Mouse (Mus musculus): ENCODE data around the gene Gm2056. TPM values are rescaled to one million over a fixed set of nuclear protein-coding genes. Genes with fewer than 3 reads are reported as not detected.
"Not testable (repeated sequence)": the region's sequence is repeated elsewhere in the genome, so short reads cannot be mapped to it uniquely, and the experiment has no call there.

The Gm2056 gene
- polyA plus RNA-seq (2015; fragmentation: Nextera tagmentation; extraction: Ambion mirVana), result not detected in 2 replicates

GRCm38 (mm10) chr12:88026704-88027103, at the start of gene Gm2056:
Gm2056 (plus strand) TSS chr12:88027004.
- H3K4me3 ChIP-seq (replicated peaks); H3K9ac ChIP-seq; ATAC-seq (ENCODE audit: insufficient number of reproducible peaks, low FRiP score, low TSS enrichment, low read depth); H3K27me3 ChIP-seq; H3K4me2 ChIP-seq (replicated peaks); H3K4me1 ChIP-seq; H3K36me3 ChIP-seq; H3K27ac ChIP-seq (replicated peaks); H3K9me3 ChIP-seq (replicated peaks): not testable (repeated sequence)
- WGBS, result 75% methylated on average over 1 of the region's 1 CpGs

- not testable (repeated sequence) for H3K27ac ChIP-seq (replicated peaks); H3K36me3 ChIP-seq; ATAC-seq (ENCODE audit: insufficient number of reproducible peaks, low FRiP score, low TSS enrichment, low read depth); H3K4me2 ChIP-seq (replicated peaks); H3K4me3 ChIP-seq (replicated peaks); H3K4me1 ChIP-seq; H3K9ac ChIP-seq; H3K9me3 ChIP-seq (replicated peaks); H3K27me3 ChIP-seq
These were observed 42.8 kb upstream of the Gm2056 start for GRCm38 (mm10) chr12:87984000-87984399.

- WGBS, result 62% methylated on average over 3 of the region's 3 CpGs
- H3K9ac ChIP-seq; H3K36me3 ChIP-seq; H3K27me3 ChIP-seq; H3K4me2 ChIP-seq (replicated peaks); H3K4me1 ChIP-seq; ATAC-seq (ENCODE audit: insufficient number of reproducible peaks, low FRiP score, low TSS enrichment, low read depth); H3K9me3 ChIP-seq (replicated peaks); H3K27ac ChIP-seq (replicated peaks); H3K4me3 ChIP-seq (replicated peaks): not testable (repeated sequence)
These were observed 22.7 kb upstream of the Gm2056 start for GRCm38 (mm10) chr12:88004118-88004517.

GRCm38 (mm10) chr12:88011548-88011947, 15.3 kb upstream of the Gm2056 start, which contains the start of gene Gm2075:
Gm2075 (plus strand) TSS chr12:88011848.
- not testable (repeated sequence) for H3K4me1 ChIP-seq; H3K4me2 ChIP-seq (replicated peaks); H3K9ac ChIP-seq; H3K4me3 ChIP-seq (replicated peaks); H3K27me3 ChIP-seq; H3K27ac ChIP-seq (replicated peaks); ATAC-seq (ENCODE audit: insufficient number of reproducible peaks, low FRiP score, low TSS enrichment, low read depth); H3K36me3 ChIP-seq; H3K9me3 ChIP-seq (replicated peaks)
- no CpG with 5 or more reads among the region's 1 CpGs for WGBS

- H3K36me3 ChIP-seq; H3K4me3 ChIP-seq (replicated peaks); H3K9me3 ChIP-seq (replicated peaks); H3K4me2 ChIP-seq (replicated peaks); H3K27ac ChIP-seq (replicated peaks); H3K4me1 ChIP-seq; ATAC-seq (ENCODE audit: insufficient number of reproducible peaks, low FRiP score, low TSS enrichment, low read depth); H3K9ac ChIP-seq; H3K27me3 ChIP-seq: not testable (repeated sequence)
- WGBS, result 69% methylated on average over 2 of the region's 2 CpGs
These were observed 8.1 kb upstream of the Gm2056 start, which contains the start of gene Gm6803 for GRCm38 (mm10) chr12:88018671-88019070. Gm6803 (minus strand) TSS chr12:88018771.

GRCm38 (mm10) chr12:88032250-88032649, 5.4 kb downstream of the Gm2056 start:
- WGBS, result 88% methylated on average over 5 of the region's 5 CpGs
- not testable (repeated sequence) for H3K4me3 ChIP-seq (replicated peaks); H3K4me2 ChIP-seq (replicated peaks); H3K27ac ChIP-seq (replicated peaks); H3K9ac ChIP-seq; H3K27me3 ChIP-seq; ATAC-seq (ENCODE audit: insufficient number of reproducible peaks, low FRiP score, low TSS enrichment, low read depth); H3K36me3 ChIP-seq; H3K4me1 ChIP-seq; H3K9me3 ChIP-seq (replicated peaks)

- H3K4me2 ChIP-seq (replicated peaks); ATAC-seq (ENCODE audit: insufficient number of reproducible peaks, low FRiP score, low TSS enrichment, low read depth); H3K36me3 ChIP-seq; H3K27me3 ChIP-seq; H3K9me3 ChIP-seq (replicated peaks); H3K4me1 ChIP-seq; H3K4me3 ChIP-seq (replicated peaks); H3K27ac ChIP-seq (replicated peaks); H3K9ac ChIP-seq: not testable (repeated sequence)
These were observed 12.3 kb downstream of the Gm2056 start for GRCm38 (mm10) chr12:88039062-88039461.

GRCm38 (mm10) chr12:88039703-88040102, 12.9 kb downstream of the Gm2056 start:
- not testable (repeated sequence) for H3K4me1 ChIP-seq; H3K9ac ChIP-seq; H3K4me3 ChIP-seq (replicated peaks); H3K36me3 ChIP-seq; H3K4me2 ChIP-seq (replicated peaks); ATAC-seq (ENCODE audit: insufficient number of reproducible peaks, low FRiP score, low TSS enrichment, low read depth); H3K9me3 ChIP-seq (replicated peaks); H3K27me3 ChIP-seq; H3K27ac ChIP-seq (replicated peaks)
- 95% methylated on average over 1 of the region's 1 CpGs for WGBS

GRCm38 (mm10) chr12:88045226-88045625, 18.4 kb downstream of the Gm2056 start:
- not testable (repeated sequence) for H3K27ac ChIP-seq (replicated peaks); H3K36me3 ChIP-seq; H3K4me3 ChIP-seq (replicated peaks); ATAC-seq (ENCODE audit: insufficient number of reproducible peaks, low FRiP score, low TSS enrichment, low read depth); H3K4me2 ChIP-seq (replicated peaks); H3K9ac ChIP-seq; H3K4me1 ChIP-seq; H3K9me3 ChIP-seq (replicated peaks); H3K27me3 ChIP-seq
- WGBS, result 44% methylated on average over 1 of the region's 1 CpGs

Other genes starting within 250 kb of the Gm2056 start
- gene Gm21936, start 231.5 kb upstream of the Gm2056 start, polyA plus RNA-seq (2015; fragmentation: Nextera tagmentation; extraction: Ambion mirVana), result not detected in 2 replicates
- not detected in 2 replicates for gene BB287469, start 210.4 kb upstream of the Gm2056 start, polyA plus RNA-seq (2015; fragmentation: Nextera tagmentation; extraction: Ambion mirVana)
- gene Gm2001, start 184.7 kb upstream of the Gm2056 start, polyA plus RNA-seq (2015; fragmentation: Nextera tagmentation; extraction: Ambion mirVana), result not detected in 2 replicates
- gene Gm2016, start 152.9 kb upstream of the Gm2056 start, polyA plus RNA-seq (2015; fragmentation: Nextera tagmentation; extraction: Ambion mirVana), result not detected in 2 replicates
- gene Gm2022, start 131.6 kb upstream of the Gm2056 start, polyA plus RNA-seq (2015; fragmentation: Nextera tagmentation; extraction: Ambion mirVana), result not detected in 2 replicates
- not detected in 2 replicates for gene Gm2035, start 107.1 kb upstream of the Gm2056 start, polyA plus RNA-seq (2015; fragmentation: Nextera tagmentation; extraction: Ambion mirVana)
- not detected in 2 replicates for gene Gm2042, start 72.9 kb upstream of the Gm2056 start, polyA plus RNA-seq (2015; fragmentation: Nextera tagmentation; extraction: Ambion mirVana)
- gene Gm2075, start 15.2 kb upstream of the Gm2056 start, polyA plus RNA-seq (2015; fragmentation: Nextera tagmentation; extraction: Ambion mirVana), result not detected in 2 replicates
- gene Gm6803, start 8.2 kb upstream of the Gm2056 start, polyA plus RNA-seq (2015; fragmentation: Nextera tagmentation; extraction: Ambion mirVana), result not detected in 2 replicates
- gene Gm16368, start 56.7 kb downstream of the Gm2056 start, polyA plus RNA-seq (2015; fragmentation: Nextera tagmentation; extraction: Ambion mirVana), result not detected in 2 replicates
- gene Gm10436, start 155.1 kb downstream of the Gm2056 start, polyA plus RNA-seq (2015; fragmentation: Nextera tagmentation; extraction: Ambion mirVana), result 0.17 TPM in 1 of 2 replicates, not detected in the other
- gene Gm8332, start 223.1 kb downstream of the Gm2056 start, polyA plus RNA-seq (2015; fragmentation: Nextera tagmentation; extraction: Ambion mirVana), result not detected in 2 replicates
- gene Gm5662, start 247.5 kb downstream of the Gm2056 start, polyA plus RNA-seq (2015; fragmentation: Nextera tagmentation; extraction: Ambion mirVana), result not detected in 2 replicates

All from embryonic facial prominence, embryonic 15.5 days (tissue).